Mouse (Mus musculus): ENCODE measurements at regions not wholly inside any gene's neighbourhood (a gene's known extent, or its start where the extent isn't known, plus 50 kb on each side); places are given as distances from the start of the nearest gene placed in this dataset.

GRCm38 (mm10) chr6:143663306-143663705, 496.3 kb downstream of the Etnk1 start:
- TF ChIP-seq CTCF (IDR thresholded peaks at IDR 0.05; ENCODE audit: low read depth): no peak
- no peak for TF ChIP-seq EP300 (IDR thresholded peaks at IDR 0.05; ENCODE audit: low read depth)
